In genomic region chr4:136834439-136834814, GRCm38 (mm10) we compare ENCODE assay signal across 8 mouse cellular contexts. TPM values are rescaled to one million over a fixed set of nuclear protein-coding genes. Genes with fewer than 3 reads are reported as not detected.
DNase-seq lines count a peak whose midpoint lies in the region; ATAC-seq lines count a peak whose summit lies in the region.

No protein-coding gene starts in this region.

- no peak for DNase-seq in liver, embryonic 11.5 days (ENCODE audit: low spot score)
- no peak for DNase-seq in liver
- no peak for DNase-seq in layer of hippocampus, adult 8-10 months (ENCODE audit: low spot score in 2 of 2)
- no peak for DNase-seq in frontal cortex, postnatal 25 days (ENCODE audit: low spot score in 2 of 2)

- H3K27ac ChIP-seq in liver, embryonic 11.5 days (ENCODE audit: low read depth, low read length), result no peak overlapping the region
- H3K27ac ChIP-seq in embryonic facial prominence, embryonic 13.5 days, result peak overlapping the region; percentile 95
- 0 out of 2 replicates have a peak overlapping the region, but pooled peaks have one; percentile 45 for H3K27ac ChIP-seq in intestine, embryonic 16.5 days (ENCODE audit: low read length)
- no peak overlapping the region for H3K27ac ChIP-seq in neural tube, embryonic 14.5 days (ENCODE audit: low read depth, low read length)

- H3K9me3 ChIP-seq in liver, embryonic 11.5 days (ENCODE audit: control insufficient read depth, low read length), result no peaks in the 10 kb centered on the region
- H3K9me3 ChIP-seq in embryonic facial prominence, embryonic 13.5 days, result no peaks in the 10 kb centered on the region
- no peaks in the 10 kb centered on the region for H3K9me3 ChIP-seq in intestine, embryonic 16.5 days (ENCODE audit: control insufficient read depth, low read length)
- H3K9me3 ChIP-seq in neural tube, embryonic 14.5 days (ENCODE audit: control insufficient read depth, low read length), result no peaks in the 10 kb centered on the region

- H3K4me1 ChIP-seq in liver, embryonic 11.5 days (replicated peaks; ENCODE audit: control insufficient read depth, insufficient read depth, low read length), result peaks cover 23% of the 10 kb centered on the region
- H3K4me1 ChIP-seq in embryonic facial prominence, embryonic 13.5 days, result peaks cover 62% of the 10 kb centered on the region
- peaks cover 71% of the 10 kb centered on the region for H3K4me1 ChIP-seq in intestine, embryonic 16.5 days (ENCODE audit: control insufficient read depth, insufficient read depth, low read length)
- peaks cover 48% of the 10 kb centered on the region for H3K4me1 ChIP-seq in neural tube, embryonic 14.5 days (ENCODE audit: control insufficient read depth, insufficient read depth, low read length)

- H3K4me3 ChIP-seq in liver, embryonic 11.5 days (ENCODE audit: low read depth, low read length), result peak overlapping the region; percentile 71; the same call in 1 of the 2 replicates
- peak overlapping the region; percentile 86 for H3K4me3 ChIP-seq in embryonic facial prominence, embryonic 13.5 days
- peak overlapping the region; percentile 90 for H3K4me3 ChIP-seq in intestine, embryonic 16.5 days (ENCODE audit: low read length)
- peak overlapping the region; percentile 91 for H3K4me3 ChIP-seq in neural tube, embryonic 14.5 days (ENCODE audit: low read depth, low read length)

- ATAC-seq in liver, embryonic 11.5 days (replicated peaks; ENCODE audit: low FRiP score), result no peak
- no peak for ATAC-seq in embryonic facial prominence, embryonic 13.5 days (ENCODE audit: insufficient number of reproducible peaks, insufficient read depth, low FRiP score, low TSS enrichment, low read depth)
- ATAC-seq in intestine, embryonic 16.5 days, result no peak
- ATAC-seq in neural tube, embryonic 14.5 days (ENCODE audit: low read depth), result no peak
- ATAC-seq in megakaryocyte, adult 5-6 weeks (ENCODE audit: poor library complexity, severe bottlenecking), result no peak

- peak overlapping the region; percentile 82 for H3K4me2 ChIP-seq in liver, embryonic 11.5 days
- H3K4me2 ChIP-seq in embryonic facial prominence, embryonic 13.5 days, result peak overlapping the region; percentile 92
- H3K4me2 ChIP-seq in intestine, embryonic 16.5 days (ENCODE audit: low read depth, low read length), result peak overlapping the region; percentile 97
- peak overlapping the region; percentile 95 for H3K4me2 ChIP-seq in neural tube, embryonic 14.5 days (ENCODE audit: low read depth, low read length)

- peaks cover 92% of the 10 kb centered on the region for H3K27me3 ChIP-seq in liver, embryonic 11.5 days (replicated peaks; ENCODE audit: control insufficient read depth, insufficient read depth, low read length)
- H3K27me3 ChIP-seq in embryonic facial prominence, embryonic 13.5 days, result peaks cover 9% of the 10 kb centered on the region; the same call in 1 of the 2 replicates
- no peaks in the 10 kb centered on the region for H3K27me3 ChIP-seq in intestine, embryonic 16.5 days (replicated peaks; ENCODE audit: control insufficient read depth, insufficient read depth, low read length)
- no peaks in the 10 kb centered on the region; the same call in 1 of the 2 replicates for H3K27me3 ChIP-seq in neural tube, embryonic 14.5 days (ENCODE audit: control insufficient read depth, insufficient read depth, low read length)

- 7% methylated on average over 12 of the region's 12 CpGs for WGBS in liver, embryonic 11.5 days
- 5% methylated on average over 12 of the region's 12 CpGs for WGBS in embryonic facial prominence, embryonic 13.5 days
- 13% methylated on average over 12 of the region's 12 CpGs for WGBS in intestine, embryonic 16.5 days
- 9% methylated on average over 12 of the region's 12 CpGs for WGBS in neural tube, embryonic 14.5 days

- no peak overlapping the region for H3K9ac ChIP-seq in liver, embryonic 11.5 days (ENCODE audit: low read depth, low read length)
- H3K9ac ChIP-seq in embryonic facial prominence, embryonic 13.5 days, result peak overlapping the region; percentile 88
- H3K9ac ChIP-seq in intestine, embryonic 16.5 days (ENCODE audit: low read depth, low read length), result peak overlapping the region; percentile 84
- H3K9ac ChIP-seq in neural tube, embryonic 14.5 days (replicated peaks; ENCODE audit: low read depth, low read length), result peak overlapping the region; percentile 95

- H3K36me3 ChIP-seq in liver, embryonic 11.5 days (ENCODE audit: control insufficient read depth, insufficient read depth, low read length), result no peaks in the 10 kb centered on the region
- no peaks in the 10 kb centered on the region for H3K36me3 ChIP-seq in embryonic facial prominence, embryonic 13.5 days
- no peaks in the 10 kb centered on the region for H3K36me3 ChIP-seq in intestine, embryonic 16.5 days (ENCODE audit: control insufficient read depth, insufficient read depth, low read length)
- no peaks in the 10 kb centered on the region for H3K36me3 ChIP-seq in neural tube, embryonic 14.5 days (ENCODE audit: control insufficient read depth, insufficient read depth, low read length)

RNA-seq across cellular contexts. Expression of gene Ephb2, which starts 1.4 kb away (rescaled TPM):
- polyA plus RNA-seq in liver, embryonic 11.5 days (2014; fragmentation: Nextera tagmentation; extraction: Ambion mirVana), result 4.8 and 5.1 TPM in 2 replicates
- polyA plus RNA-seq in embryonic facial prominence, embryonic 13.5 days (2015; fragmentation: Nextera tagmentation; extraction: Ambion mirVana), result 7.9 and 13.3 TPM in 2 replicates
- 3.1 and 3.5 TPM in 2 replicates for polyA plus RNA-seq in intestine, embryonic 16.5 days (2015; fragmentation: Nextera tagmentation; extraction: Ambion mirVana)
- polyA plus RNA-seq in neural tube, embryonic 14.5 days (2014; fragmentation: Nextera tagmentation; extraction: Ambion mirVana), result 19.6 and 24.7 TPM in 2 replicates
- total RNA-seq in layer of hippocampus, adult 8-10 months (2022), result 10 to 100 TPM; 17.4 to 23.2 (median 19.8) TPM
- 1.1 and 1.4 TPM in 2 replicates for total RNA-seq in megakaryocyte, adult 5-6 weeks (2015)
- 0.77 and 1.2 TPM in 2 replicates for total RNA-seq in megakaryocyte, adult 5-6 weeks (2017)

RNA-seq across cellular contexts. Expression of gene C1qb, which starts 51.6 kb away (rescaled TPM):
- 77.7 and 81.2 TPM in 2 replicates for polyA plus RNA-seq in liver, embryonic 11.5 days (2014; fragmentation: Nextera tagmentation; extraction: Ambion mirVana)
- polyA plus RNA-seq in embryonic facial prominence, embryonic 13.5 days (2015; fragmentation: Nextera tagmentation; extraction: Ambion mirVana), result 38.0 and 40.2 TPM in 2 replicates
- polyA plus RNA-seq in intestine, embryonic 16.5 days (2015; fragmentation: Nextera tagmentation; extraction: Ambion mirVana), result 76.3 and 77.6 TPM in 2 replicates
- polyA plus RNA-seq in neural tube, embryonic 14.5 days (2014; fragmentation: Nextera tagmentation; extraction: Ambion mirVana), result 28.2 and 49.7 TPM in 2 replicates
- total RNA-seq in layer of hippocampus, adult 8-10 months (2022), result 100 to 1,000 TPM in 2 of 4 experiments, 10 to 100 TPM in 2; 48.7 to 305 (median 140) TPM
- total RNA-seq in megakaryocyte, adult 5-6 weeks (2015), result 2.2 and 3.3 TPM in 2 replicates
- 1.9 and 2.2 TPM in 2 replicates for total RNA-seq in megakaryocyte, adult 5-6 weeks (2017)

RNA-seq across cellular contexts. Expression of gene C1qc, which starts 58.4 kb away (rescaled TPM):
- 40.4 and 42.0 TPM in 2 replicates for polyA plus RNA-seq in liver, embryonic 11.5 days (2014; fragmentation: Nextera tagmentation; extraction: Ambion mirVana)
- 15.8 and 17.9 TPM in 2 replicates for polyA plus RNA-seq in embryonic facial prominence, embryonic 13.5 days (2015; fragmentation: Nextera tagmentation; extraction: Ambion mirVana)
- 28.4 and 32.9 TPM in 2 replicates for polyA plus RNA-seq in intestine, embryonic 16.5 days (2015; fragmentation: Nextera tagmentation; extraction: Ambion mirVana)
- 15.3 and 25.2 TPM in 2 replicates for polyA plus RNA-seq in neural tube, embryonic 14.5 days (2014; fragmentation: Nextera tagmentation; extraction: Ambion mirVana)
- total RNA-seq in layer of hippocampus, adult 8-10 months (2022), result 100 to 1,000 TPM in 2 of 4 experiments, 10 to 100 TPM in 2; 28.3 to 233 (median 108) TPM
- total RNA-seq in megakaryocyte, adult 5-6 weeks (2015), result 0.98 and 1.4 TPM in 2 replicates
- 0.53 and 0.62 TPM in 2 replicates for total RNA-seq in megakaryocyte, adult 5-6 weeks (2017)

Comparison
In these comparisons a context has a peak if more than half of its experiments do, and no peak if none do; other contexts are left out.
1. H3K27ac ChIP-seq: peak in embryonic facial prominence, embryonic 13.5 days (single experiment) and intestine, embryonic 16.5 days (single experiment); none in liver, embryonic 11.5 days (single experiment) and neural tube, embryonic 14.5 days (single experiment).
2. Peak in every context shown above with its lines, with median percentiles within 50 percentile points of each other: H3K4me2 ChIP-seq and H3K4me3 ChIP-seq.